Mouse (Mus musculus) erythroid progenitor cell, adult 5-6 weeks (primary cell): ENCODE data around the gene Cst10. TPM values are rescaled to one million over a fixed set of nuclear protein-coding genes. Genes with fewer than 3 reads are reported as not detected.

Experiments
- ATAC-seq: replicated peaks from 2 replicates; pipeline ENCODE4 v1.8.0; 2016; ENCODE audit warnings: moderate number of reproducible peaks, mild to moderate bottlenecking, moderate TSS enrichment, inconsistent platforms; ENCODE audit not compliant: poor library complexity, low FRiP score, severe bottlenecking
- total RNA-seq, 2 experiments: library from RNA; stranded (forward) in 1 of 2; stranded (reverse) in 1 of 2; fragments of 150-400 nt in 1 of 2; fragments of 186-747, 209-891 nt in 1 of 2; gene quantifications; 2 replicates each; pipeline versions ENCODE4 v1.2.3 to v1.2.4; 2015 to 2017; ENCODE audit warnings: low replicate concordance in 2 of 2

Gene Cst10
- not detected in 2 replicates for total RNA-seq (2015; ENCODE audit: low replicate concordance)
- not detected in 2 replicates for total RNA-seq (2017; ENCODE audit: low replicate concordance)

GRCm38 (mm10) chr2:149404757-149405156 is at the start of gene Cst10:
TSS of gene Cst10 (plus strand) at chr2:149405057.
- no peak for ATAC-seq

GRCm38 (mm10) chr2:149392951-149393350 is 11.9 kb upstream of the Cst10 start:
- no peak for ATAC-seq

DNA sequence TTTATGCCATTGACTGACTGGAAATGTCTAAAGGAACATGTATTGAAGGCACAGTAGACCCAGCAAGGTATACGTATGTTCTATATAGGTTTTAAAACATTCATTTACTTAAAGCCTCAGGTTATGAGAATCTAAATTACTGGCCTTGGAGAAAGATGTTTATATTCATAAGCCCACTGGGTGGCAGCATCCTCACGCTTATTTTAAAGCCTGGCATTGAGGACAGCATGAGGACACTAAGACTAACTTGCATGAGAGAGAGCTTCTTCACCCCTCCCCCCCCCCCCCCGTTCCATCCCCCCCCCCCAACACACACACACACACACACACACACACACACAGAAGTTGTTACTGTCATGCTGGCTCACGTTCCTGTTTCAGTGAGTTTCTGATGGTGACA is 17.7 kb downstream of the Cst10 start:
- ATAC-seq, result no peak
